Mouse (Mus musculus) intestine, embryonic 14.5 days (tissue): ENCODE measurements around the gene Nol8. TPM values are rescaled to one million over a fixed set of nuclear protein-coding genes. Genes with fewer than 3 reads are reported as not detected.

Experiments
- ATAC-seq: fragments of 200-750 bp; cut with Nextera tagmentation; replicated peaks from 2 replicates; pipeline ENCODE4 v1.8.0; 2017; ENCODE audit warnings: low read depth, moderate number of reproducible peaks, moderate TSS enrichment, moderate library complexity; ENCODE audit not compliant: low FRiP score, low TSS enrichment
- DNase-seq: peaks from one replicate; pipeline ENCODE4 v3.0.0-alpha.2; 2018; ENCODE audit warnings: low spot score
- H3K27ac ChIP-seq: fragments of 300-500 bp; sonication (generic); 2 replicates; pipeline ENCODE4 v1.5.1; 2014; ENCODE audit warnings: low read depth, mild to moderate bottlenecking, control low read depth
- H3K27me3 ChIP-seq: fragments of 300-500 bp; sonication (generic); replicated peaks from 2 replicates; pipeline ENCODE4 v1.6.1; 2014; ENCODE audit warnings: low read length, control low read depth; ENCODE audit not compliant: control insufficient read depth, insufficient read depth
- H3K36me3 ChIP-seq: fragments of 300-500 bp; sonication (generic); 2 replicates; pipeline ENCODE4 v1.6.1; 2014; ENCODE audit warnings: low read length, control low read depth; ENCODE audit not compliant: control insufficient read depth, insufficient read depth
- H3K4me1 ChIP-seq: fragments of 300-500 bp; sonication (generic); replicated peaks from 2 replicates; pipeline ENCODE4 v1.6.1; 2014; ENCODE audit warnings: low read length, control low read depth, mixed read lengths; ENCODE audit not compliant: control insufficient read depth, insufficient read depth
- H3K4me2 ChIP-seq: fragments of 300-500 bp; sonication (generic); 2 replicates; pipeline ENCODE4 v1.6.1; 2014; ENCODE audit warnings: low read length
- H3K4me3 ChIP-seq: fragments of 300-500 bp; sonication (generic); 2 replicates; pipeline ENCODE4 v1.5.1; 2014; ENCODE audit warnings: low read depth, low read length, control low read depth, mixed read lengths
- H3K9ac ChIP-seq: fragments of 300-500 bp; sonication (generic); 2 replicates; pipeline ENCODE4 v1.6.1; 2014; ENCODE audit warnings: mild to moderate bottlenecking, low read length
- H3K9me3 ChIP-seq: fragments of 300-500 bp; sonication (generic); 2 replicates; pipeline ENCODE4 v1.6.1; 2016; ENCODE audit warnings: low read length, control low read depth; ENCODE audit not compliant: control insufficient read depth
- WGBS: fragments of 180-500 bp; shearing (Covaris S2); extraction: QIAGEN DNeasy Blood & Tissue Kit; methylation state at CpG from one replicate; pipeline ENCODE4 v1.1.7; 2014; 5-methylcytosine and 5-hydroxymethylcytosine counted together
- polyA plus RNA-seq: library from polyadenylated mRNA; unstranded; fragments of >200 nt; fragmentation: Nextera tagmentation; extraction: Ambion mirVana; gene quantifications from 2 replicates; pipeline ENCODE4 v1.2.1, GENCODE M21; 2014

Nol8 gene
- polyA plus RNA-seq, 1 experiment from 2014 or later: 15.4 TPM

- Histone ChIP-seq H3K27me3 (no peaks in the 10 kb centered on the region), H3K4me3 (no peak overlapping the region), H3K9ac (no peak overlapping the region), H3K9me3 (no peaks in the 10 kb centered on the region), H3K27ac (no peak overlapping the region), H3K4me1 (no peaks in the 10 kb centered on the region), H3K36me3 (peaks cover 98% of the 10 kb centered on the region), H3K4me2 (no peak overlapping the region)
- no peak for ATAC-seq
- DNase-seq: no peak
- 90% methylated on average over 8 of the region's 8 CpGs for WGBS
Measured at GRCm38 (mm10) chr13:49708311-49708710, 55.4 kb downstream of the Nol8 start.

GRCm38 (mm10) chr13:49712047-49712721, 59.3 kb downstream of the Nol8 start:
- 87% methylated on average over 12 of the region's 12 CpGs for WGBS
- Histone ChIP-seq H3K9me3 (no peaks in the 10 kb centered on the region), H3K4me2 (no peak overlapping the region), H3K27ac (no peak overlapping the region), H3K36me3 (peaks cover 96% of the 10 kb centered on the region), H3K4me1 (no peaks in the 10 kb centered on the region), H3K27me3 (no peaks in the 10 kb centered on the region), H3K9ac (no peak overlapping the region), H3K4me3 (no peak overlapping the region)
- DNase-seq (no peak), ATAC-seq (no peak)

GRCm38 (mm10) chr13:49719310-49719709, 66.4 kb downstream of the Nol8 start:
- Histone ChIP-seq H3K4me2 (no peak overlapping the region), H3K9ac (no peak overlapping the region), H3K27me3 (no peaks in the 10 kb centered on the region), H3K36me3 (peaks cover 99% of the 10 kb centered on the region), H3K4me3 (no peak overlapping the region), H3K4me1 (no peaks in the 10 kb centered on the region), H3K9me3 (no peaks in the 10 kb centered on the region), H3K27ac (no peak overlapping the region)
- ATAC-seq: no peak
- 86% methylated on average over 3 of the region's 3 CpGs for WGBS
- DNase-seq: no peak

Other genes with a start within 250 kb of the Nol8 start
- gene Ippk, start 231.8 kb upstream of the Nol8 start, polyA plus RNA-seq: 18.5 and 18.7 TPM in 2 replicates
- gene Tes3-ps, start 159.8 kb upstream of the Nol8 start, polyA plus RNA-seq: 0.55 and 1.0 TPM in 2 replicates
- 0.38 and 0.95 TPM in 2 replicates for gene Ecm2, start 148.3 kb upstream of the Nol8 start, polyA plus RNA-seq
- gene Aspn, start 108.6 kb upstream of the Nol8 start, polyA plus RNA-seq: 17.2 and 17.7 TPM in 2 replicates
- gene Omd, start 70.6 kb upstream of the Nol8 start, polyA plus RNA-seq: 0.45 and 0.66 TPM in 2 replicates
- gene Ogn, start 45.0 kb upstream of the Nol8 start, polyA plus RNA-seq: 56.9 and 64.8 TPM in 2 replicates
- gene Cenpp, start 293 bp upstream of the Nol8 start, polyA plus RNA-seq: 28.3 and 29.3 TPM in 2 replicates
- gene Iars, start 29.0 kb downstream of the Nol8 start, polyA plus RNA-seq: 96.1 and 101 TPM in 2 replicates
- not detected in 2 replicates for gene Gm30302, start 145.9 kb downstream of the Nol8 start, polyA plus RNA-seq